Mouse (Mus musculus) cerebellum, adult 2 months (tissue): Measurements from ENCODE around the gene Atp6v1g3.

ENCODE experiments used
- CTCF ChIP-seq: fragments of 200-500 bp; IDR thresholded peaks from 2 replicates; pipeline ENCODE4 v1.5.1; 2011; ENCODE audit warnings: low read depth, mild to moderate bottlenecking, control low read depth, low read length, moderate library complexity, borderline replicate concordance; ENCODE audit not compliant: insufficient read depth
- POLR2A ChIP-seq: fragments of 200-500 bp; IDR thresholded peaks from 2 replicates; pipeline ENCODE4 v1.6.1; 2011; ENCODE audit warnings: low read length, control low read depth, borderline replicate concordance; ENCODE audit not compliant: insufficient read depth

GRCm38 (mm10) chr1:138303296-138303695 lies 29.8 kb downstream of the Atp6v1g3 start:
- TF ChIP-seq POLR2A (no peak), CTCF (no peak)
